In the genomic region with DNA sequence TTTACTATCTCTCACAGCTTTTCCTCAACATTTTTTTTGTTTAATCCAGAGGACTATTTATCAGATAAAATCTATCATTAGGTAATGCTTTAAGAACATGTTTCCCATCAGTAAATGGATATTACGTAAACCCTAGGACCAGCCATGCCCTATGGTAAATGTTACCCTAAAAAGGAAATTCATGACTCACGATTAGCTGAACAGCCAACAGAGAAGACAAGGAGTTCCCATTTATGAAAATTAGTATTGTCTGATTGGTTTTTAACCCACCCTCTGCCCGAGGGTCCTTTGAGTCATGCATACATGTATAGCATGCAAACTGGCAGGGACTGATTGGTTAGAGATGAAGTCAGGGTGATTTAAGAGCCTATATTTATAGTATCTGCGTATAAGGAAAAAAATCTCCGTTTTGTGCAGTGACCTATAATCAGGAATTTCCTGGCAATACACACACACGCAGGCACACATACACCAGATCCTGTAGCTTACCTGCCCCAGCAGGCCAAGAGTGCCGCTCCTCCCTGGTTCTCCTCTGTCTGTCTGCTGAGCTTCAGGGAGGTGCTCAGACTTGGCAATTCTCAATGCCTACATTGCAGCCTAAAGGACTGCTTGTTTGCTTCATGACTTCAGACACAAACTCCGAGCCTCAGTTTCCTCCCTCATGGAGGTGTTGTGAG, we compare ENCODE assay signal across 29 mouse cellular contexts.
A peak's percentile ranks its signal among the peaks of the same experiment; 100 is the strongest.
DNase-seq lines count a peak whose midpoint lies in the region; ATAC-seq and TF ChIP-seq lines count a peak whose summit lies in the region.
"Had no signal": no experiment of that assay in that cellular context is flagged by ENCODE, and none has a peak within 500 bp of the region (broad histone marks: within the 10 kb centered on the region; RNA-seq: fewer than 3 reads in every experiment).

No protein-coding gene starts in this region.

- H3K36me3 ChIP-seq in heart, embryonic 12.5 days: no peaks in the 10 kb centered on the region
- H3K36me3 ChIP-seq in lung, embryonic 16.5 days (ENCODE audit: control insufficient read depth, insufficient read depth, low read length): no peaks in the 10 kb centered on the region
- H3K36me3 ChIP-seq in stomach, postnatal 0 days (ENCODE audit: control insufficient read depth, insufficient read depth, low read length): no peaks in the 10 kb centered on the region
- H3K36me3 ChIP-seq: embryonic facial prominence, embryonic 12.5 days; forebrain, embryonic 10.5 days; heart, embryonic 13.5 days had no signal

- H3K27me3 ChIP-seq in heart, embryonic 12.5 days (replicated peaks): no peaks in the 10 kb centered on the region
- H3K27me3 ChIP-seq in lung, embryonic 16.5 days (ENCODE audit: control insufficient read depth, insufficient read depth, low read depth, low read length): no peaks in the 10 kb centered on the region
- H3K27me3 ChIP-seq in stomach, postnatal 0 days (ENCODE audit: control insufficient read depth, insufficient read depth, low read length): no peaks in the 10 kb centered on the region
- H3K27me3 ChIP-seq: embryonic facial prominence, embryonic 12.5 days; heart, embryonic 13.5 days had no signal

- no peak overlapping the region for H3K9ac ChIP-seq in heart, embryonic 12.5 days
- H3K9ac ChIP-seq in lung, embryonic 16.5 days (ENCODE audit: low read length): no peak overlapping the region
- H3K9ac ChIP-seq in stomach, postnatal 0 days (ENCODE audit: low read length): no peak overlapping the region
- H3K9ac ChIP-seq: embryonic facial prominence, embryonic 12.5 days; forebrain, postnatal 0 days; heart, embryonic 13.5 days; hindbrain, embryonic 14.5 days had no signal

- TF ChIP-seq EP300 in stomach, postnatal 0 days (optimal IDR thresholded peaks at IDR 0.05): peak; percentile 49

- no peak for TF ChIP-seq CTCF in lung, adult 2 months (IDR thresholded peaks at IDR 0.05; ENCODE audit: insufficient read depth, low read length)
- TF ChIP-seq CTCF in stomach, postnatal 0 days (IDR thresholded peaks at IDR 0.05; ENCODE audit: low read depth): no peak

- peak; percentile 75 for DNase-seq in heart, adult 11 months
- DNase-seq in lung, adult 2 months: no peak
- DNase-seq in NIH3T3 (ENCODE audit: low read depth): peak; percentile 64
- DNase-seq in stomach, postnatal 0 days (ENCODE audit: low spot score): no peak
- no peak for DNase-seq in retina, postnatal 1 day
- DNase-seq: adrenal gland, adult 8-10 months; adrenal gland, postnatal 25 days; cerebellum, adult 11-12 months; cerebellum, adult 8-10 months; cerebellum, postnatal 10 days; cerebellum, postnatal 36 days; forebrain, postnatal 0 days; gastrocnemius, adult 2 months; gastrocnemius, postnatal 14 days; heart, adult 18-20 months; heart, postnatal 14 days; heart, postnatal 4 days had no signal

- H3K4me2 ChIP-seq in heart, embryonic 12.5 days: no peak overlapping the region
- no peak overlapping the region for H3K4me2 ChIP-seq in lung, embryonic 16.5 days (ENCODE audit: low read depth, low read length)
- H3K4me2 ChIP-seq in stomach, postnatal 0 days (replicated peaks; ENCODE audit: low read depth): no peak overlapping the region
- H3K4me2 ChIP-seq: embryonic facial prominence, embryonic 12.5 days; heart, embryonic 13.5 days; hindbrain, embryonic 14.5 days had no signal

- 81% methylated on average over 8 of the region's 8 CpGs for WGBS in heart, embryonic 12.5 days
- WGBS in lung, embryonic 16.5 days: 73% methylated on average over 8 of the region's 8 CpGs
- 74% methylated on average over 8 of the region's 8 CpGs for WGBS in lung, adult 2 months
- WGBS in stomach, postnatal 0 days: 60% methylated on average over 8 of the region's 8 CpGs

- no peaks in the 10 kb centered on the region for H3K9me3 ChIP-seq in heart, embryonic 12.5 days (replicated peaks)
- no peaks in the 10 kb centered on the region for H3K9me3 ChIP-seq in lung, embryonic 16.5 days (ENCODE audit: control insufficient read depth, low read length)
- no peaks in the 10 kb centered on the region for H3K9me3 ChIP-seq in stomach, postnatal 0 days (ENCODE audit: control insufficient read depth, low read length)
- H3K9me3 ChIP-seq: embryonic facial prominence, embryonic 12.5 days; forebrain, embryonic 10.5 days; heart, embryonic 13.5 days had no signal

- no peak for ATAC-seq in heart, embryonic 12.5 days (ENCODE audit: insufficient number of reproducible peaks, low FRiP score)
- no peak for ATAC-seq in lung, embryonic 16.5 days (ENCODE audit: low read depth)
- peak; percentile 42; the same call in 1 of the 2 replicates for ATAC-seq in stomach, postnatal 0 days (ENCODE audit: low FRiP score, low TSS enrichment)
- ATAC-seq: activated CD4-positive, CD25-positive, alpha-beta regulatory T cell, adult 4 months; CD4-positive, CD25-positive, alpha-beta regulatory T cell, adult 4 months; forebrain, embryonic 14.5 days; forebrain, postnatal 0 days; hindbrain, postnatal 0 days; inflammation-experienced regulatory T-cells, adult 6 months had no signal

- TF ChIP-seq POLR2A in lung, adult 2 months (IDR thresholded peaks at IDR 0.05; ENCODE audit: borderline replicate concordance, extremely low read depth, low read depth, low read length): no peak

- H3K27ac ChIP-seq in heart, embryonic 12.5 days (ENCODE audit: poor library complexity, severe bottlenecking): no peak overlapping the region
- 0 out of 2 replicates have a peak overlapping the region, but pooled peaks have one; percentile 40 for H3K27ac ChIP-seq in lung, embryonic 16.5 days (ENCODE audit: low read length)
- H3K27ac ChIP-seq in stomach, postnatal 0 days (replicated peaks): no peak overlapping the region
- H3K27ac ChIP-seq: embryonic facial prominence, embryonic 12.5 days; forebrain, embryonic 10.5 days; gastrocnemius, adult 2 months; heart, embryonic 13.5 days; hindbrain, embryonic 14.5 days; hindbrain, postnatal 0 days had no signal

- no peak overlapping the region for H3K4me3 ChIP-seq in heart, embryonic 12.5 days
- no peak overlapping the region for H3K4me3 ChIP-seq in lung, embryonic 16.5 days (ENCODE audit: low read length)
- H3K4me3 ChIP-seq in lung, adult 2 months (replicated peaks; ENCODE audit: extremely low read depth, low read depth, low read length): no peak overlapping the region
- no peak overlapping the region for H3K4me3 ChIP-seq in stomach, postnatal 0 days (ENCODE audit: low read depth, low read length)
- H3K4me3 ChIP-seq: embryonic facial prominence, embryonic 12.5 days; erythroblast, embryonic 14.5 days; forebrain, embryonic 10.5 days; gastrocnemius, adult 2 months; heart, embryonic 13.5 days had no signal

- peaks cover 23% of the 10 kb centered on the region for H3K4me1 ChIP-seq in heart, embryonic 12.5 days (replicated peaks)
- H3K4me1 ChIP-seq in lung, embryonic 16.5 days (replicated peaks; ENCODE audit: control insufficient read depth, insufficient read depth, low read length): peaks cover 15% of the 10 kb centered on the region
- H3K4me1 ChIP-seq in lung, adult 2 months (ENCODE audit: control insufficient read depth, insufficient read depth, low read length): peaks cover 17% of the 10 kb centered on the region
- peaks cover 8% of the 10 kb centered on the region; the same call in 1 of the 2 replicates for H3K4me1 ChIP-seq in stomach, postnatal 0 days (replicated peaks; ENCODE audit: control insufficient read depth, insufficient read depth)

Comparison
In these comparisons a context has a peak if more than half of its experiments do, and no peak if none do; other contexts are left out.
1. DNase-seq: peak in heart, adult 11 months (single experiment) and NIH3T3 (single experiment); none in lung, adult 2 months (single experiment), stomach, postnatal 0 days (single experiment) and retina, postnatal 1 day (single experiment).